Mouse (Mus musculus) heart, adult 2 months (tissue): Measurements from ENCODE around the gene Hes7. TPM values are rescaled to one million over a fixed set of nuclear protein-coding genes. Genes with fewer than 3 reads are reported as not detected.
A peak's percentile ranks its signal among the peaks of the same experiment; 100 is the strongest.

Source experiments
- DNase-seq, 2 experiments: peaks; one replicate each; pipeline ENCODE4 v3.0.0; 2021
- H3K27ac ChIP-seq: fragments of 200-600 bp; 2 replicates; pipeline ENCODE4 v1.8.1; 2022
- H3K27me3 ChIP-seq: fragments of 200-500 bp; 2 replicates; pipeline ENCODE4 v1.6.1; 2012; ENCODE audit warnings: mild to moderate bottlenecking, low read length, inconsistent platforms, mixed read lengths; ENCODE audit not compliant: control insufficient read depth, insufficient read depth
- H3K36me3 ChIP-seq: fragments of 200-500 bp; 2 replicates; pipeline ENCODE4 v1.6.1; 2012; ENCODE audit warnings: low read length, inconsistent platforms; ENCODE audit not compliant: control insufficient read depth, insufficient read depth
- H3K4me1 ChIP-seq: fragments of 200-500 bp; 2 replicates; pipeline ENCODE4 v1.6.1; 2011; ENCODE audit warnings: low read length; ENCODE audit not compliant: control insufficient read depth, insufficient read depth
- H3K4me3 ChIP-seq: fragments of 200-600 bp; 2 replicates; pipeline ENCODE4 v1.8.1; 2022
- H3K79me2 ChIP-seq: fragments of 200-500 bp; replicated peaks from 2 replicates; pipeline ENCODE4 v1.6.1; 2012; ENCODE audit warnings: mild to moderate bottlenecking, inconsistent platforms, low read length, moderate library complexity, mixed read lengths; ENCODE audit not compliant: control insufficient read depth, insufficient read depth
- H3K9ac ChIP-seq: fragments of 200-500 bp; 2 replicates; pipeline ENCODE4 v1.6.1; 2012; ENCODE audit warnings: low read depth, mild to moderate bottlenecking, control low read depth, inconsistent platforms, low read length, mixed read lengths
- CTCF ChIP-seq: fragments of 200-600 bp; IDR thresholded peaks from 2 replicates; pipeline ENCODE4 v1.8.1; 2022; ENCODE audit warnings: antibody characterized with exemption, mild to moderate bottlenecking, moderate library complexity
- EP300 ChIP-seq: fragments of 200-500 bp; IDR thresholded peaks from 2 replicates; pipeline ENCODE4 v1.6.1; 2011; ENCODE audit warnings: low read depth, low read length, control low read depth; ENCODE audit not compliant: insufficient read depth
- POLR2A ChIP-seq: fragments of 200-500 bp; IDR thresholded peaks from 2 replicates; pipeline ENCODE4 v1.6.1; 2011; ENCODE audit warnings: mild to moderate bottlenecking, low read depth, low read length, control low read depth; ENCODE audit not compliant: insufficient read depth
- WGBS: fragments of 180-500 bp; shearing (Covaris S2); methylation state at CpG from one replicate; pipeline ENCODE4 v1.1.7; 2018; 5-methylcytosine and 5-hydroxymethylcytosine counted together
- intact Hi-C: fragments of 180-260 bp; cut with DNase I; formaldehyde crosslinking; loops from one replicate; pipeline ENCODE4 v1.15.1; 2025
- polyA plus RNA-seq: library from polyadenylated mRNA; depleted of rRNA; stranded (reverse); fragments of >200 nt; gene quantifications from 2 replicates; pipeline ENCODE4 v1.2.3, GENCODE M21; 2012
- total RNA-seq, 2 experiments: library from RNA; stranded (reverse); gene quantifications; 2 replicates each; pipeline ENCODE4 v1.2.3; 2021

The Hes7 gene
- total and polyA plus RNA-seq, 3 experiments = 0.10 to 0.11 TPM; not detected in 1

GRCm38 (mm10) chr11:69101604-69102402 is 18.4 kb upstream of the Hes7 start:
- Histone ChIP-seq H3K79me2 (peaks cover 2% of the 10 kb centered on the region), H3K4me1 (peaks cover 13% of the 10 kb centered on the region), H3K9ac (no peak overlapping the region), H3K4me3 (no peak overlapping the region), H3K27ac (no peak overlapping the region), H3K36me3 (peaks cover 9% of the 10 kb centered on the region), H3K27me3 (no peaks in the 10 kb centered on the region)
- WGBS = 88% methylated on average over 21 of the region's 21 CpGs
- intact Hi-C loops = loop anchor here (10.0 kb wide), 1 partner anchor 303 kb away; no protein-coding TSS in a partner anchor
- no peak for DNase-seq
- TF ChIP-seq EP300 (no peak), POLR2A (no peak), CTCF (no peak)

GRCm38 (mm10) chr11:69102403-69102725 is 17.8 kb upstream of the Hes7 start:
- 83% methylated on average over 7 of the region's 7 CpGs for WGBS
- peaks cover 13% of the 10 kb centered on the region for H3K4me1 ChIP-seq
- H3K36me3 ChIP-seq = peaks cover 9% of the 10 kb centered on the region
- intact Hi-C loops = loop anchor here (10.0 kb wide), 1 partner anchor 302 kb away; no protein-coding TSS in a partner anchor
- no peak for TF ChIP-seq CTCF
- 0 out of 2 replicates have a peak, but pooled peaks have one; percentile 20 for TF ChIP-seq POLR2A
- no peaks in the 10 kb centered on the region for H3K27me3 ChIP-seq
- peaks cover 2% of the 10 kb centered on the region for H3K79me2 ChIP-seq
- no peak overlapping the region for H3K4me3 ChIP-seq
- no peak overlapping the region for H3K27ac ChIP-seq
- no peak overlapping the region for H3K9ac ChIP-seq
- peak; percentile 7 to 19 for DNase-seq

GRCm38 (mm10) chr11:69103121-69103520 is 17.1 kb upstream of the Hes7 start:
- no peak overlapping the region for H3K9ac ChIP-seq

GRCm38 (mm10) chr11:69103531-69104435 is 16.4 kb upstream of the Hes7 start:
- WGBS = 88% methylated on average over 15 of the region's 15 CpGs

More at GRCm38 (mm10) chr11:69103121-69103520, 17.1 kb upstream of the Hes7 start:
- Histone ChIP-seq H3K27ac (no peak overlapping the region), H3K4me3 (no peak overlapping the region), H3K27me3 (no peaks in the 10 kb centered on the region), H3K4me1 (peaks cover 10% of the 10 kb centered on the region), H3K79me2 (peaks cover 2% of the 10 kb centered on the region), H3K36me3 (peaks cover 6% of the 10 kb centered on the region)
- intact Hi-C loops = loop anchor here (10.0 kb wide), 1 partner anchor 302 kb away; no protein-coding TSS in a partner anchor
- peak; percentile 8 to 19 for DNase-seq
- TF ChIP-seq POLR2A (no peak; the same call in 1 of the 2 replicates), CTCF (no peak), EP300 (no peak)
- 96% methylated on average over 14 of the region's 14 CpGs for WGBS

GRCm38 (mm10) chr11:69104487-69104886 is 15.7 kb upstream of the Hes7 start:
- TF ChIP-seq CTCF = no peak
- no peak for TF ChIP-seq EP300
- no peak for TF ChIP-seq POLR2A
- DNase-seq = peak; percentile 5 to 29
- Histone ChIP-seq H3K27me3 (no peaks in the 10 kb centered on the region), H3K36me3 (peaks cover 6% of the 10 kb centered on the region), H3K4me1 (peaks cover 6% of the 10 kb centered on the region), H3K27ac (no peak overlapping the region), H3K4me3 (no peak overlapping the region), H3K9ac (no peak overlapping the region), H3K79me2 (peaks cover 2% of the 10 kb centered on the region)
- 90% methylated on average over 14 of the region's 14 CpGs for WGBS
- intact Hi-C loops = loop anchor here (10.0 kb wide), 1 partner anchor 300 kb away; no protein-coding TSS in a partner anchor

More at GRCm38 (mm10) chr11:69103531-69104435, 16.4 kb upstream of the Hes7 start:
- Histone ChIP-seq H3K36me3 (peaks cover 6% of the 10 kb centered on the region), H3K9ac (no peak overlapping the region), H3K4me3 (no peak overlapping the region), H3K27ac (no peak overlapping the region), H3K79me2 (peaks cover 2% of the 10 kb centered on the region), H3K4me1 (peaks cover 6% of the 10 kb centered on the region), H3K27me3 (no peaks in the 10 kb centered on the region)
- DNase-seq = peak; percentile 5 to 18
- intact Hi-C loops = loop anchor here (10.0 kb wide), 1 partner anchor 301 kb away; no protein-coding TSS in a partner anchor
- TF ChIP-seq POLR2A = no peak
- no peak for TF ChIP-seq EP300
